Mouse (Mus musculus) spleen, postnatal 36 days (tissue): ENCODE measurements around the gene Ankrd22.

Experiments
- DNase-seq, 2 experiments: peaks; one replicate each; pipeline ENCODE4 v3.0.0; 2022; ENCODE audit warnings: low spot score in 2 of 2, mixed read lengths in 1 of 2

The Ankrd22 gene

DNA sequence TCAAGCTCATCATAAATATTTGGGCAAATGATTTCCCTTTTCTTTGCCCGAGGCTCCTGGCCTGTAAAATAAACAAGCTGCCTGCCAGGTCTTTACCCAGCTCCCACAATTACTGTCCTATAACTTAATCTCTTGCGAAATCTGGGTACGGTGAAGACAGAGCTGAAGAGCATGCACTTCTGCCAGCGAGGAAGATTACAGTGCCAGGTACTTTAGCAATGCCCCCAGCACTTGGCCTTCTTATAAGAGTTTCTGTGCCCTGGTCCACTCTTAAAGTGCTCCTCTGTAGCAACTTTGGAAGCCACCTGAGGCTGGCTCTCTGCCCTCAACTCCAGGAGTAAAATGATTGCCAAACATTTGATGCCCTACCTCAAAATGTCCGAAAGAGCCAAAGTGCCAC, 70.5 kb downstream of the Ankrd22 start:
- DNase-seq: no peak

DNA sequence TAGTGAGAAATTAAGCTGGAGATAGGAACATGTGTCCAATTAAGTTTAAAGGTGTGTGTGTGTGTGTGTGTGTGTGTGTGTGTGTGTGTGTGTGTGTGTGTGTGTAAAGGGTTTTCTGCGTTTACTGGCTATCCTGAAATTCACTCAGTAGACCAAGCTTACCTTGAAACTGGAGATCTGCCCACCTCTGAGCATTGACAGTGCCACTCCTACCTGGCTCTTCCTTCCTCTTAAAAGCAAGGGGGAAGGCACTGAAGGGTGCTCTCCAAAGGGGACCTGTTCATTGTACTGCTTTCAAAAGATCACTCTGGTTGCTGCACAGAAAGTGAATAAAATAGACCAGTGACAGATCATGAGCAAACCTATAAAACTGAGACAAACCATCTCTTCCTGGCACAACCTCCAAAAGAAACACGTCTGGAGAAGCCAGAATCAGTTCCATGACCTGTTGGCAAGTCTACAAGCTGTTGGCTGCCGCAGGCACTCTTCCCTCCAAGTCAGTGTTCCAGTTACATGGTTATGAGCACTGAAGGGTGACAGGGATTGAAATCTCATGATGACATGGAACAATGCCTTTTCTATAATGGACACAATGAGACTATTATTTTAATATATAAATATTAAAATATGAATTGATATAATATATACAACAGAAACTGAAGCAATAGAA, 76.7 kb downstream of the Ankrd22 start:
- DNase-seq: no peak

DNA sequence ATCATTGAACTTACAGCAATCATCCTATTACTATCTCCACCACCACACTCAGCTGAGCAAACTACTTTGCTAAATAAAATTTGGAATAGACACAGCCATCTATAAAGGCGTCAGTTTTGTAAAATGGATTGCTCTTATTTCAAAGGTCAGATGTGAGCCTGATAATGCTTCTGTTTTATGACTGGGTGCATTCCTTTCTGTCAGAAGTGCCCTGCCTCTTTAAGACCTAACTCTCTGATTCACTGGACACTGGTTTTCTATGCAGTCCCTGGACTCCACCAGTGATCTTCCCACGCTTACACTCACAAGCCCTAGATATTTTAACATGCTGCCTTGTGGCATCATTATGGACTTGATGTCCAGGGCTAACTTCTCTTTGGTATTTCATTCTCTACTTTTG, 87.7 kb downstream of the Ankrd22 start:
- DNase-seq: no peak

DNA sequence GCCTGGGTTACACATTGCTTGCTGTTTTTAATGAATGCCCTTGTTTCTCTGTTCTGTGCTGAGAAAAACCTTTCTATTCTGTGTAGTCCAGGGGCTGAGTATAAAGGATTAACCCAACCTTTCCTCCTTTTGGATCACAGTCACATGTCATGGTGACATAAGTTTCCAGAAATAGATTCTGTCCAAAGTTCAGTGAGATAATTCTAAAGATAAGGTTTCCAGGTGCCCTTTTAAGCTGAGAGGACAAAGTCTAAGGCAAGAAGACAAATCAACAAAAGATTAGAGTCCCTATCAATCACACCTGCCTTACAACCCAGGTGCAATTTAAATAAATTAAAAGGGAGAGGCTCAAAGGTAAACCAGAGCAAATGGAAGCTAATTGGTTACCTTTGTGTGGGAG, 91.6 kb downstream of the Ankrd22 start:
- no peak for DNase-seq
